Mouse (Mus musculus): Measurements from ENCODE around the gene Taf11. TPM values are rescaled to one million over a fixed set of nuclear protein-coding genes. Genes with fewer than 3 reads are reported as not detected.

Taf11 gene
- polyA plus RNA-seq, 1 experiment from 2014 or later, result 57.8 TPM

GRCm38 (mm10) chr17:27930291-27930690 is 20.6 kb upstream of the Taf11 start:
- H3K4me2 ChIP-seq (ENCODE audit: low read depth, low read length), result no peak overlapping the region
- H3K4me3 ChIP-seq (replicated peaks; ENCODE audit: low read length), result no peak overlapping the region
- WGBS, result 87% methylated on average over 5 of the region's 5 CpGs
- H3K27ac ChIP-seq (ENCODE audit: low read length), result no peak overlapping the region
- H3K9me3 ChIP-seq (replicated peaks; ENCODE audit: control insufficient read depth, low read length), result no peaks in the 10 kb centered on the region
- no peak overlapping the region for H3K9ac ChIP-seq (ENCODE audit: low read length)
- H3K27me3 ChIP-seq (ENCODE audit: control insufficient read depth, insufficient read depth, low read length), result no peaks in the 10 kb centered on the region
- H3K4me1 ChIP-seq (ENCODE audit: control insufficient read depth, insufficient read depth, low read length), result peaks cover 29% of the 10 kb centered on the region
- no peaks in the 10 kb centered on the region for H3K36me3 ChIP-seq (ENCODE audit: control insufficient read depth, insufficient read depth, low read length)
- ATAC-seq (ENCODE audit: insufficient read depth, low FRiP score), result no peak

- Histone ChIP-seq H3K9ac (ENCODE audit: low read length) (no peak overlapping the region), H3K4me1 (ENCODE audit: control insufficient read depth, insufficient read depth, low read length) (peaks cover 39% of the 10 kb centered on the region), H3K4me3 (replicated peaks; ENCODE audit: low read length) (no peak overlapping the region), H3K27ac (ENCODE audit: low read length) (peak overlapping the region; percentile 47), H3K36me3 (ENCODE audit: control insufficient read depth, insufficient read depth, low read length) (no peaks in the 10 kb centered on the region), H3K4me2 (ENCODE audit: low read depth, low read length) (no peak overlapping the region; the same call in 1 of the 2 replicates), H3K27me3 (ENCODE audit: control insufficient read depth, insufficient read depth, low read length) (no peaks in the 10 kb centered on the region), H3K9me3 (replicated peaks; ENCODE audit: control insufficient read depth, low read length) (no peaks in the 10 kb centered on the region)
- peak; percentile 16; the same call in 1 of the 2 replicates for ATAC-seq (ENCODE audit: insufficient read depth, low FRiP score)
- 58% methylated on average over 7 of the region's 7 CpGs for WGBS
These were observed 15.9 kb upstream of the Taf11 start for GRCm38 (mm10) chr17:27925504-27925903.

GRCm38 (mm10) chr17:27925054-27925453 is 15.4 kb upstream of the Taf11 start:
- ATAC-seq (ENCODE audit: insufficient read depth, low FRiP score), result peak; percentile 79
- Histone ChIP-seq H3K4me3 (replicated peaks; ENCODE audit: low read length) (no peak overlapping the region), H3K27me3 (ENCODE audit: control insufficient read depth, insufficient read depth, low read length) (no peaks in the 10 kb centered on the region), H3K27ac (ENCODE audit: low read length) (peak overlapping the region; percentile 47), H3K36me3 (ENCODE audit: control insufficient read depth, insufficient read depth, low read length) (no peaks in the 10 kb centered on the region), H3K4me2 (ENCODE audit: low read depth, low read length) (no peak overlapping the region; the same call in 1 of the 2 replicates), H3K9ac (ENCODE audit: low read length) (no peak overlapping the region), H3K4me1 (ENCODE audit: control insufficient read depth, insufficient read depth, low read length) (peaks cover 43% of the 10 kb centered on the region), H3K9me3 (replicated peaks; ENCODE audit: control insufficient read depth, low read length) (no peaks in the 10 kb centered on the region)
- 29% methylated on average over 4 of the region's 4 CpGs for WGBS

- WGBS, result 56% methylated on average over 11 of the region's 11 CpGs
- Histone ChIP-seq H3K27ac (ENCODE audit: low read length) (peak overlapping the region; percentile 54; the same call in 1 of the 2 replicates), H3K4me2 (ENCODE audit: low read depth, low read length) (no peak overlapping the region), H3K4me1 (ENCODE audit: control insufficient read depth, insufficient read depth, low read length) (peaks cover 44% of the 10 kb centered on the region), H3K4me3 (replicated peaks; ENCODE audit: low read length) (no peak overlapping the region), H3K36me3 (ENCODE audit: control insufficient read depth, insufficient read depth, low read length) (no peaks in the 10 kb centered on the region), H3K9me3 (replicated peaks; ENCODE audit: control insufficient read depth, low read length) (no peaks in the 10 kb centered on the region), H3K27me3 (ENCODE audit: control insufficient read depth, insufficient read depth, low read length) (no peaks in the 10 kb centered on the region), H3K9ac (ENCODE audit: low read length) (no peak overlapping the region)
- ATAC-seq (ENCODE audit: insufficient read depth, low FRiP score), result no peak
These were observed 12.6 kb upstream of the Taf11 start for GRCm38 (mm10) chr17:27922174-27922712.

- Histone ChIP-seq H3K4me3 (replicated peaks; ENCODE audit: low read length) (no peak overlapping the region), H3K36me3 (ENCODE audit: control insufficient read depth, insufficient read depth, low read length) (no peaks in the 10 kb centered on the region), H3K27me3 (ENCODE audit: control insufficient read depth, insufficient read depth, low read length) (no peaks in the 10 kb centered on the region), H3K27ac (ENCODE audit: low read length) (peak overlapping the region; percentile 5; the same call in 1 of the 2 replicates), H3K9me3 (replicated peaks; ENCODE audit: control insufficient read depth, low read length) (no peaks in the 10 kb centered on the region), H3K4me2 (ENCODE audit: low read depth, low read length) (no peak overlapping the region), H3K4me1 (ENCODE audit: control insufficient read depth, insufficient read depth, low read length) (peaks cover 36% of the 10 kb centered on the region), H3K9ac (ENCODE audit: low read length) (0 out of 2 replicates have a peak overlapping the region, but pooled peaks have one; percentile 0)
- WGBS, result 56% methylated on average over 4 of the region's 4 CpGs
- ATAC-seq (ENCODE audit: insufficient read depth, low FRiP score), result peak; percentile 15; the same call in 1 of the 2 replicates
These were observed 11.0 kb upstream of the Taf11 start for GRCm38 (mm10) chr17:27920676-27921075.

DNA sequence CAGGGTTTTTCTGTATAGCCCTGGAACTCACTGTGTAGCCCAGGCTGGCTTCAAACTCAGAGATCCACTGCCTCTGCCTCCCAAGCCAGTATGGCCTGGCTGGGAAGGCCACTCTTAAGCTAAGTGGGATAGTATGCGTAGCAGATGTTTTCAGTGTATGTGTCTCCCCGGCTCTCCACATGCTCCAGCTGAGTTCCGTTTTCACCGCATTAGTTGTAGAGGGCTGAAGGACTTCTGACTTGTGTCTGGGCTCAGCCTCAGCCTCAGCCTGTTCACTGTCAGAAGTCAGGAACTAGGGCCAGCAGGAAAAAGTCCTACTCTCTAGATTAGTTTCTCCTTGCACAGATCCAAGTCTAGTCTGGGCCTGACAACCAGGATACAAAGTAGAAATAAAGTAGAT is 6.7 kb upstream of the Taf11 start:
- Histone ChIP-seq H3K4me2 (ENCODE audit: low read depth, low read length) (no peak overlapping the region), H3K4me3 (replicated peaks; ENCODE audit: low read length) (no peak overlapping the region), H3K9ac (ENCODE audit: low read length) (no peak overlapping the region), H3K9me3 (replicated peaks; ENCODE audit: control insufficient read depth, low read length) (no peaks in the 10 kb centered on the region), H3K27me3 (ENCODE audit: control insufficient read depth, insufficient read depth, low read length) (no peaks in the 10 kb centered on the region), H3K27ac (ENCODE audit: low read length) (peak overlapping the region; percentile 46), H3K36me3 (ENCODE audit: control insufficient read depth, insufficient read depth, low read length) (no peaks in the 10 kb centered on the region), H3K4me1 (ENCODE audit: control insufficient read depth, insufficient read depth, low read length) (peaks cover 11% of the 10 kb centered on the region)
- 44% methylated on average over 4 of the region's 4 CpGs for WGBS
- ATAC-seq (ENCODE audit: insufficient read depth, low FRiP score), result peak; percentile 72

GRCm38 (mm10) chr17:27914742-27915141 is 5.1 kb upstream of the Taf11 start:
- Histone ChIP-seq H3K27me3 (ENCODE audit: control insufficient read depth, insufficient read depth, low read length) (no peaks in the 10 kb centered on the region), H3K4me3 (replicated peaks; ENCODE audit: low read length) (no peak overlapping the region), H3K9ac (ENCODE audit: low read length) (no peak overlapping the region), H3K9me3 (replicated peaks; ENCODE audit: control insufficient read depth, low read length) (no peaks in the 10 kb centered on the region), H3K27ac (ENCODE audit: low read length) (no peak overlapping the region), H3K4me2 (ENCODE audit: low read depth, low read length) (no peak overlapping the region), H3K4me1 (ENCODE audit: control insufficient read depth, insufficient read depth, low read length) (peaks cover 12% of the 10 kb centered on the region), H3K36me3 (ENCODE audit: control insufficient read depth, insufficient read depth, low read length) (no peaks in the 10 kb centered on the region)
- ATAC-seq (ENCODE audit: insufficient read depth, low FRiP score), result no peak
- WGBS, result 65% methylated on average over 4 of the region's 4 CpGs

DNA sequence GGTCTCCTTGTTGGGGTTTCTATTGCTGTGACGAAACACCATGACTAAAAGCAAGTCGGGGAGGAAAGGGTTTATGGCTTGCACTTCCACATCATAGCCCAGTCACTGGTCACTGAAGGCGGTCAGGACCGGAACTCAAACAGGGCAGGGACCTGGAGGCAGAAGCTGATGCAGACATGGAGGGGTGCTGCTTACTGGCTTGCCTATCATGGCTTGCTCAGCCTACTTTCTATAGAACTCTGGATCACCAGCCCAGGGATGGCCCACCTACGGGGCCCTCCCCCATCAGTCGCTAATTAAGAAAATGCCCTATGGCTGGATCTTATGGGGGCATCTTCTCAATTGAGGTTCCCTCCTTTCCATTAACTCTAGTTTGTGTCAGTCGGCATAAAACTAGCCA is 1.7 kb upstream of the Taf11 start:
- Histone ChIP-seq H3K36me3 (ENCODE audit: control insufficient read depth, insufficient read depth, low read length) (no peaks in the 10 kb centered on the region), H3K9me3 (replicated peaks; ENCODE audit: control insufficient read depth, low read length) (no peaks in the 10 kb centered on the region), H3K4me2 (ENCODE audit: low read depth, low read length) (peak overlapping the region; percentile 97; the same call in 1 of the 2 replicates), H3K27me3 (ENCODE audit: control insufficient read depth, insufficient read depth, low read length) (no peaks in the 10 kb centered on the region), H3K4me1 (ENCODE audit: control insufficient read depth, insufficient read depth, low read length) (peaks cover 17% of the 10 kb centered on the region), H3K27ac (ENCODE audit: low read length) (no peak overlapping the region), H3K4me3 (replicated peaks; ENCODE audit: low read length) (no peak overlapping the region), H3K9ac (ENCODE audit: low read length) (no peak overlapping the region)
- 89% methylated on average over 7 of the region's 7 CpGs for WGBS
- no peak for ATAC-seq (ENCODE audit: insufficient read depth, low FRiP score)

GRCm38 (mm10) chr17:27908888-27909621 is 589 bp downstream of the Taf11 start, which contains the start of gene Anks1:
TSS of gene Anks1 (plus strand) at chr17:27909306.
- peak; percentile 93 for ATAC-seq (ENCODE audit: insufficient read depth, low FRiP score)
- H3K9me3 ChIP-seq (replicated peaks; ENCODE audit: control insufficient read depth, low read length), result no peaks in the 10 kb centered on the region

More at GRCm38 (mm10) chr17:27908888-27909621, 589 bp downstream of the Taf11 start, which contains the start of gene Anks1:
- H3K9ac ChIP-seq (ENCODE audit: low read length), result peak within 1 kb of the TSS; percentile 89
- under 1% methylated on average over 75 of the region's 78 CpGs for WGBS
- no peaks in the 10 kb centered on the region for H3K27me3 ChIP-seq (ENCODE audit: control insufficient read depth, insufficient read depth, low read length)
- H3K4me2 ChIP-seq (ENCODE audit: low read depth, low read length), result peak within 1 kb of the TSS; percentile 97
- peak within 1 kb of the TSS; percentile 99 for H3K4me3 ChIP-seq (replicated peaks; ENCODE audit: low read length)
- peak within 1 kb of the TSS; percentile 91 for H3K27ac ChIP-seq (ENCODE audit: low read length)
- H3K36me3 ChIP-seq (ENCODE audit: control insufficient read depth, insufficient read depth, low read length), result no peaks in the 10 kb centered on the region
- peaks cover 22% of the 10 kb centered on the region for H3K4me1 ChIP-seq (ENCODE audit: control insufficient read depth, insufficient read depth, low read length)
